Mouse (Mus musculus) gastrocnemius, postnatal 14 days (tissue): ENCODE data around the gene Gm11733. TPM values are rescaled to one million over a fixed set of nuclear protein-coding genes. Genes with fewer than 3 reads are reported as not detected.

Source experiments
- DNase-seq: peaks from one replicate; pipeline ENCODE4 v3.0.0; 2021; ENCODE audit warnings: mixed read lengths
- intact Hi-C: fragments of 180-260 bp; cut with DNase I; formaldehyde crosslinking; loops from one replicate; pipeline ENCODE4 v1.15.1; 2025; ENCODE audit warnings: low total_unique reads
- total RNA-seq, 2 experiments: library from RNA; stranded (reverse); gene quantifications; 2 replicates each; pipeline ENCODE4 v1.2.3; 2021

Gene Gm11733
- total RNA-seq, 2 experiments from 2014 or later = not detected

DNA sequence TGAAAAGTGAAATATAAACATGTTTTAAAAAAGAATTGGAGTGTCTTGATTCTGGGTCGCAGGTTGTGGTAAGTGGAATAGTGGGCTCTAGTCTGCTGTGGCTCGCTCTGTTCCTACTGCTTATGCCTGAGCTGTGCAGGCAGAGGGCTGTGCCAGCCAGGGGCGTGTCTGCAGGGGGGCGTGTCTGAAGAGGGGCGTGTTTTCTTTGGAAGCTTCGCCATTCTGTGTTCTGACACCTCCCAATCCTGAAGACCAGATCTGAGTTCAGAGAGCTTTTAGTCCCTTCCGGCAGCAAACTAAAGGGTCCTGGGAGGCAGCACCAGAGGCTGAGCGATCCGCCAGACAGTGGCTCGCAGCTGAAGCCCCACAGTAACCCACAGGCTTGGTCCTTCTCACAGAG is 8.5 kb upstream of the Gm11733 start:
- intact Hi-C loops = no loop called here
- DNase-seq = peak; percentile 41

DNA sequence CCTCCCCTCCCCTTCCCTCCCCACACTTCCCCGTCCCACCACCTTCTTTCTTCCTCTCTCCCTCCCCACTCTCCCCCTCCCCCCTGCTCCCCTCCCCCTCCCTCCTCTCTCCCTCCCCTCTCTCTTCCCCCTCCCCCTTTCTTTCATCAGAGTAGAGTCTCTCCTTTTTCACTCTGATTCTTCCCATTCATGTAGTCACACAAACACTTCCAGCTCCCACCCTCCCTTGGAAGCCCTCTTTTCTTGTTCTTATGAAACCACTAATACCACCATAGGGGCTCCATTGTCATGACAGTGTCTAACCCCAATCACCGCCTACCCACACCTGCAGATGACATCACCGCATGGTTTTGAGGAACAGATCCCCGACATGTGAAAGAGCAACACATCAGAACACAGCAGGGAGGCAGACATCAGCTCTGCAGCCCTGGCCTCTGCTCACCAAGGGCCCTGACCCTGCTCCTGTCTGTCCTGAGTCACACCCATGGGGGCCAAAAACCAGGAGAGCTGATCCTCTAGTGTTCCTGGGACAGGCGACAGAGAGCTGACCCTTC is 7.5 kb upstream of the Gm11733 start:
- no peak for DNase-seq
- intact Hi-C loops = no loop called here

DNA sequence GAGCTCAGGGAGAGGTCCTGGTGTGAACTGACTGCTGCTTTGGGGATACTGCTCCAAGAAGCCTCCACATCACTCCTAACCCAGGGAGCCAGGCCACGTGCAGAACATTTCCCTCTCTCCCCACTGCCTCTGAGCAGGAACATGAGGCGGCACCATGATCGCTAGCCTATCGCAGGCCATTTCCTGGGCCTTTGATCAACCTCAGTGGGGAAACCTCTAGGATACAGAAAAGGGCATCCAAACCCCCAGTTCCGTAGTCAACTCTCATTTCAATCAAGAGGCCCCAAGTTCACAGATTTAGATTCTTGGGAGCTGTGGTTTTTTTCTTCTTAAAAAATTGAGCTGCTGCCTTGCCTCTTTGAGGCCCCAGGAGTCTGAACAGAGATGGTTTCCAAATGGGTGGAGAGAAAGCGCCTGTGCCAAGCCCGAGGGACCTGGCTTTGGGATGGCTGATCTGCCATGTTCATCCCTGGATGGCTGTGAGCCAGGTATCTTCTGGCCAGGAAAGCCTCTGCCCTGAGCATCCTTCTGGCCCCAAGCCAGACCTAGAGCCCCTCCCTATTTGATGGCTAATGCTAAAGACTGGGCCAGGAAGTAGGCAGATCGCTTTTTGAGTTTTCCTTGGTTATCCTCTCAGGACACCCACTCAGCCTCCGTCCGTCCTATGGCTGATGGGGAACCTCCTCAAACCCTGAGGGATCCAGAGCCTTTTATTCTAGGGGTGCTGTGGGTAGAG is 5.7 kb upstream of the Gm11733 start:
- DNase-seq = peak; percentile 50
- intact Hi-C loops = no loop called here

DNA sequence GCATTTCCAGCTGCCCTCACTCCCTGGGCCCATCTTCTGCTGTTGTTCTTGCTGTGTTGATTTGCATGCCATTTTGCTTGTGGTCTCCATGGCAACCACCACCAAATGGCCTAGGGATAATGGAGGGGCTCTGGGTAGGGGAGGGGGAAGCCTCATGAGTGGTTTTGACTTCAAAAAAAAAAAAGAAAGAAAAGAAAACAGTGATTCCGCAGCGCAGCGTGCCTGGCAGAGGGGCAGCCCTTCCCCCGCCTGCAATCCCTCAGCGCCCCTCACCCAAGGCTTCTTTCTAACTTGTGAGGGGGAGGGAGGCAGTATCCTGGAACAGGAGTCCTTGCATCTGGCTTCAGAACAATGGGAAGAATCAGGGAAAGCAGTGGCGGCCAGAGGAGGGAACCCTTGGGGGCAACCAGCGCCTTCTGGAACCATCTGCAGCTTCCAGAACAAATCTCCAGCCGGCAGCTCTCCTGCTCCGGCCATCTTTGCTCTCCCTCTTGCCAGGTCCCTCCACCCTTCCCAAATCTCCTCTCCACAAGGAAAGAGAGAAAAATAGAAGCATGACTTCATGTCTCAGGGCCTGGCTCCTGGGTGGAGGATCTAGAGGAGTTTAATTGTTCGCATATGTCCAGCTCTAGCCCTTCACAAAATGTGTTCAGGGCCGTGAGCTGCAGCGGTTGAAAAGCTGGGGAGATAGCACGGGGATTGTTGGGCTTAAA is 5.0 kb upstream of the Gm11733 start:
- intact Hi-C loops = no loop called here

DNA sequence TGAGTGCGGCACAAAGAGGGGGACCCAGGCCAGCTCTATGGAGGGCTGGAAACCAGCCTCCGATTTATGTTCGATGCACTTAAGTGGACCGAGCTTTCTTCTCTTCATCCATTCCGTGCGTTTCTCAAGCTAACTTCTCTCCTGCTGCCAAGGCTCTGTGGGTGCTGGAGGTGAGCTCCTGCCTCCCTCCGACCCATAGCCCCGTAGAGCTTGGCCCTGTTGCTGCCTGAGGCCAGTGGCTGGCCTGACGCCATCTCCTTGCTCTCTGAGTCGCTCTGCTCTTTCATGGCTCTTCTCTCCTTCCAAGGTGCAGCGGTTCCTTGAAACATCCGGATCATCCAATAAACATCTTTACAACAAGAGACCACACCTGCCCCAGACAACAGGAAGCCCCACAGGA is 4.4 kb upstream of the Gm11733 start:
- intact Hi-C loops = no loop called here
- no peak for DNase-seq

More for the DNA sequence above, 5.0 kb upstream of the Gm11733 start:
- DNase-seq = peak; percentile 66

DNA sequence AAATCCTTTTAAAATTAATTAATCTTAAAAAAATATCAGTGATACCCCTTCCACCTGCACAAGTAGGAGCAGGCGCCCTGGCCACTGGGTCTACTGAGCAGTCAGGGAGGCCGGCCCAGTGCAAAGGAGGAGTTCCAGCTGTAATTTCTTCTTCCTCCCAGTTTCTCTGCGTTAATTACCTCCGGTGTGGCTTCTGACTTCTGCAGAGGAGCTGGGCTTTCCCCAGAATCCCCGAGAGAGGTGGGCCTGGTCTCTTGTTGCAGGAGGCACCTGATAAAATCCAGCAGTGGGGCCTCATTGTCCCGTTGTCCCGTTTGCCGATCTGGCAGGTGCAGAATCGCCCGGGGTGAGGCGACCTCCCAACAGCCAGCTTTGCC is 1.9 kb upstream of the Gm11733 start:
- intact Hi-C loops = no loop called here
- DNase-seq = no peak

DNA sequence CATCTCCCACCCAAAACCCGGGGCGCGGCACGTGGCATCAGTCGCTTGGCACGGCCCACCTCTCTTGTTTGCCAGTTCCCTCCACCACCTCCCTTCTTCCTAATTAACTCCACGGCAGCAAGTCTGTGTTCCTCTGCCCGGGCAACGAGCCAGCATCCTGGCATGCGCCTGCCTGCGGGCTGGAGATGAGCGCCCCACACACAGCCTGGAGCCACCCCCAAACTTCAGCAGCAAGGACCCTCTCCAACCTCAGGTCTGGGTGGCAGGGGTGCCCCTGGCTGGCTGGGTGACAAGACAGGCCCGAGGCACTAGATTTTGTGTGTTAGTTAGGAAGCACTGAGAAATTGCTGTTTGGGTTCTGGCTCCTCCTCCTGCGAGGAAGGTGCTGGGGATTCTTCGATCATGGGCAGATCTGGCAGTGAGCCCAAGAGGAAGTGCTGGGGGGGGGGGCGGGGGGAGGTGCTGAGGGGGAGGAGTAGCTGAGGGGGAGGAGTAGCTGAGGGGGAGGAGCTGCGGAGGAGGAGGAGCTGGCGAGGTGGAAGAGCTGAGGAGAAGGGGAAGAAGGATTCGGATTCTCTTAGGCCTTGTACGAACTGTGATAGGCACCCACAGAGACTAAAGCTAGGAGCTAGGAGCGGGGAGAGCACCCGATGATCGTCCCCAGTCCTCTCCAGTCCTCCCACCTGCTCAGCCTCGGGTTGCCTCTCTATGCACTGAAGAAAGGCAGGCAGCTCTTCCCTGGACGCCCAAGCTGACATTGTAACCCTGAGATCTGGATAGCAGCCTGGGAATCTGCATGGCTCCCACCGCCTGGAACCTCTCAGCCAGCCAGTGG is 1.3 kb upstream of the Gm11733 start:
- intact Hi-C loops = no loop called here
- peak; percentile 70 for DNase-seq

DNA sequence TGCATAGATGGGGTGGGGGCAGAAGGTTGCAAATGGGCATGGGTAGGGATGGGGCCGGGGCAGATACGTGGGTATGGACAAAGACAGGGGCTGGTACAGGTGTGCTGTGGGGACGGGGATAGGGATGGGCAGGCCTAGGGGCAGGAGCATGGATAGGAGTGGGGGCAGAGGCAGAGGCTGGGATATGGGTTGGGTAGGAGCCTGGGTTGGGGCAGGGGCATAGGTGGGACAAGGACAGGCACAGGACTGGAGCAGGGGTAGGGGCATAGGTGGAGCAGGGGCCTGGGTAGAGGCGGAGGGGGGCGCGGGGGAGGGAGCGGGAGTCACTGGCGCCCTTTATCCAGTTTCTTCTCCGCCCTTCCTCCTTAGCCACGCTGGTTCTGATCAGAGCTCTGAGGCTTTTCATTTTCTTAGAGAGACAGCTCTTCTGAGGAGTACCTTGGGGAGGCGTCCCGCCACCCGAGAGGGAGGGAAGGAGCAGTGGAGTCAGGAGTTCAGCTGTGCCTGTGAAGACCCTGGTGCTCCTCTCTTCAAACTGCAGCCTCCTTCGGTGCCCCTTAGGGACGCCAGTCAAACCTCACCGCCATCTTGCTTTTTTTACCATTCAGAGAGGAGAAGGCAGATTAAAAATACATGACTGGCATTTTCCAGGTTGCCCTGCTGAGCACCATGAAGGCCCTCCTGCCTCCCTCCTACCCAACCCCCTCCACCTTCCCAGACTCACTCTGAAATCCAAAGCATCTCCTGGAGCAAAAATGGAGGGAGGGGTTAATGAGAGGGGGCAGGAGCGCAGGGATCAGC is 7.4 kb downstream of the Gm11733 start:
- intact Hi-C loops = no loop called here
- no peak for DNase-seq

DNA sequence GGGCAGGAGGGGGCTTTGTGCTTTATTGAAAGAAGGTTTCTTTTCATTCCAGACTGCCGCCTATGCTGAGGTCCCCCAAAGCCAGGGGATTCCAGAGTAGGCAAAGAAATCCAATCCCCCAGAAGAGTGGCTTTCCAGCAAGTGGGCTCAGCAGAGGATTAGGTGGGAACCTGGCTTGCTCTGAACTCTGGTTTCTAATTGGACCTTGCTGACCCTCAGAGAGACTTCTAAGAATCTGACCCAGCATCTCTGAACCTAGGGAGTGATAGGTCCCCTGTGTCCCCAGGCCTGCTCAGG is 8.0 kb downstream of the Gm11733 start:
- intact Hi-C loops = no loop called here

DNA sequence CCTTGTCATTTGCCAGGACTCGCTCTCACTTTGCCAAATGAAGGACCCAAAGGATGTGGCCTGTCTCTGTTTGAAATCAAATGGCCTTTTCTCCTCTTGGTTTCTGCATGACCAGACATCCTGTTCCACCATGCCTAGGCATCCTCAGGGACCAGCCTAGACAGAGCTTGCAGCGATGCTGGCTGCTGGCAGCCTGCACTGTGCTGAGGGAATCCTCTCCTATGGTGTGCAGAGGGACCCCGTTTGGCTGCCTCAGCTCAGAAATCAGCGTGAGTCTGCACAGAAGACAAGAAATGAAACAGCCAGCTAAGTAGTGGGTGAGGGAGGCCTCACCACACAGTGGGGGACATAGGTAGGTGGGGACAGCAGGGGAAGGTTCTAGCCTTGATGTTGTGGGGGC is 12.6 kb downstream of the Gm11733 start:
- intact Hi-C loops = no loop called here
- DNase-seq = no peak

More for the DNA sequence above, 8.0 kb downstream of the Gm11733 start:
- DNase-seq = no peak

DNA sequence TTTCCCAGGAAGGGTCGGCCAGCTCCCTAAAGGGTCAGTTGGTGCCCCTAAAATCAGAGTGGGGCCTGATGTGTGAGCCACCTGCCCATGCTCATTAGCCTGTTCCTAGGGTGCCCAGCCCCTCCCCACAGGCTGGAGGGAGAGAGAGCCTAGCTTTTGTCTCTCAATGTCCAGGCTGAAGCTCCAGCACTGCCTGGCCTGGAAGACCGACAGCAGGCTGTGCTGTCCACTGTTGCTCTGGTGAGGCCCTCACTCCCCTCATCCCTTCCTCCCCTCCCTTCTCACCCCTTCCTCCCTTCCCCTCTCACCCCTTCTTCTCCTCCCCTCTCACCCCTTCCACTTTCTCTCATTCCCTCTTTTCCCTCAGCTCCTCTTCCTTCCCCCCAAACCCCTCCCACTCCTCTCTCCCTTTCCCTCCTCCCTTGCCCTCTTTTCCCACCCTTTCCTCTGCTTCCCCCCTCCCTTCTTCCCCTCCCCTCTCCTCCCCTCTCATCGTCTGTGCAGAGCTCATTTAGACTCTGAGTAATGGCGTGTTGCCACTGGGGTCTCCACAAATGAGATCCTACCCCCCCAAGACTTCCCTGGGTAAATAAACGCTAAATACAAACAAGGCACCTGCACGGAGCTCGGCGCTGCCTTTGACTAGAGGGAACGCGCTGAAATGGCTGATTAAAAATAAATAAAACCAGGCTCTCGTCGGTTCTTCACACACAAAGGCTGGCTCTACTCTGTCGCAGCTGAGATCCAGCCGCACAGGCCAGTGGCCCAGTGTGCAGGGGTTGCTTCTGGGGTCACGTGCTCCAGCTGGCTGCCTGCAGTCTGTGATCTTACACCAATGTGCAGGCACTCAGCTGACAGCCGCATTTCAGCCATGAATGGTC is 13.3 kb downstream of the Gm11733 start:
- DNase-seq = peak; percentile 75
- intact Hi-C loops = loop anchor here (2.0 kb wide), 1 partner anchor 15 kb away; no protein-coding TSS in a partner anchor

DNA sequence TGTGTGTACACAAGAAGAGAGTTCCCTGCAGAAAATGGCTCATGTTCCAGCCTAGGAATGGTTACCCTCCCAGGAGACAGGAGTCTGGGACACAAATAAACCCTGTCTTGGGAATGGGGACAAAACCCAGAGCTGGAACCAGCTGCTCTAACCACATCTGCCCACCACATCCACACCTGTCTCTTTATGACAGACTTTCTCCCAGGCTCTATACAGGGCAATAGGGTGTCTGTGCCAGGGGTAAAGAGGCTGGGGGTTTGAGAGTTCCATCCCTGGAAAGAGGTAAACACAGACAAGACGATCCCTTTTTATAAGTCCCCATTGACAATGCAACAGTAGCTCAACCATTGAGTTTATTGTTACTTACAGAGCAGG is 14.0 kb downstream of the Gm11733 start:
- intact Hi-C loops = loop anchor here (2.0 kb wide), 1 partner anchor 15 kb away; no protein-coding TSS in a partner anchor
- no peak for DNase-seq

DNA sequence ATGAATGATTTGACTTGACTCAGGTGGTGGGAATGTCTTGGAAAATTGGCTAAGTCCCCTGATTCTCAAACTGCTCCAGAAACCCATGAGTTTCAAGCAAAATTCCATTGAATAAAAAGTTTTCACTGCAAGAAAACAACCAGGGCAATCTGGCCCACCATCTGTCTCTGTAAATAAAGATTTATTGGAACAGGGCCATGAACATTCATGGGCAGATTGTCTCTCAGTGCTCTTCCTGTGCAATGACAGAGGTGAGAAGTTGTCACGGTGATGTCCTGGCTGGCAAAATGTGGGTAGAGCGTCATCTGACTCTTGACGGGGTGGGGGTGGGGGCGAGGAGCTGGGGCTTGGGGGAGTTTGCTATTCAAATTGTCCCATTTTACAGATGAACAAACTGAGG is 24.8 kb downstream of the Gm11733 start:
- intact Hi-C loops = no loop called here
- DNase-seq = no peak

DNA sequence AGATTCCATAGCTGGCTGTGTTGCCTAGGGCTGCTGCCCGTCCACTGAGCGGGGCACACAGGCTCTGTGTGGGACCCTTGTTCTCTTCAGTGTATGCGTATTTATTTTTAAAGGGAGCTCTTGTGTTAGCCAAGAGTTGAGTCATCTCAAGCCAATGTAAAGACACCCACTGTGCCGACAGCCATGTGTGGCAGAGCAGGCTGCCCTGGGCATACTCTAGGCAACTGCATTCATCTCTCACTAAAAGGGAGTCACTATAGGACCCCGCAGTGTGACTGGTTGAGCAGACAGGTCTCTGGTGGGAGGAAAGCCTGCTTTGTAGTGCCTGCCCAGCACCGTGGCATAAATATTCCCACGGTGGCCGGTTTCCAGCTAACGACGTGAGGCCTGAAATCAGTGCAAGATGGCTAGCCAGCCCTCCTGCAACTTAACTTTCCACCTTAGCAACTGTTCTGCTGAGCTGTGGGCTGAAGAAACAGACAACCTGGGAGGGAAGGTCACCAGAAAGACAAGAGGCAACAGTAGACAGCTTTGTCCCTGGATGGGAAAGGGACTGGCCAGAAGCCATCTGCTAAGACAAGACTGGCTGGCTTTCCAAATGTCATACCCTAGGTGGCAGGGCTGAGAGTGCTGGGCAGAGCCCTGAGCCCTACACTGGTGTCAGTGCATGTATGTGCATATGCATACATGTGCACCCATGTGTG is 31.7 kb downstream of the Gm11733 start:
- intact Hi-C loops = no loop called here
- DNase-seq = no peak

DNA sequence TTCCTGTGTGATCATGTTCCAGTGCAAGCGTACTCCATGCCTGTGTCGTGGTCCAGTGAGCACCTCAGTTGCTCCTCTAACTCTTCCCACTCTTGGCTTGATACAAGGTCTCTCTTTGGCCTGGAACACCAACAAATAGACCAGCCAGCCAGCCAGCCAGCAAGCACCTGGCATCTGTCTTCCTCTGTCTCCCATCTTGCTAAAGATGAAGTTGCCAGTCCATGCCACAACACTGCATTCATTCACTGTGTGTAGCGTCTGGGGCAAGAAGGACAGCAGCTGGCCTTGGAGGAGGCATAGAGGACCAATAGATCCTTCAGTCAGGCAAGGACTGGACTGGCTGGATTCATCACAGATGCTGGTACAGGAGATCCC is 32.2 kb downstream of the Gm11733 start:
- intact Hi-C loops = no loop called here

DNA sequence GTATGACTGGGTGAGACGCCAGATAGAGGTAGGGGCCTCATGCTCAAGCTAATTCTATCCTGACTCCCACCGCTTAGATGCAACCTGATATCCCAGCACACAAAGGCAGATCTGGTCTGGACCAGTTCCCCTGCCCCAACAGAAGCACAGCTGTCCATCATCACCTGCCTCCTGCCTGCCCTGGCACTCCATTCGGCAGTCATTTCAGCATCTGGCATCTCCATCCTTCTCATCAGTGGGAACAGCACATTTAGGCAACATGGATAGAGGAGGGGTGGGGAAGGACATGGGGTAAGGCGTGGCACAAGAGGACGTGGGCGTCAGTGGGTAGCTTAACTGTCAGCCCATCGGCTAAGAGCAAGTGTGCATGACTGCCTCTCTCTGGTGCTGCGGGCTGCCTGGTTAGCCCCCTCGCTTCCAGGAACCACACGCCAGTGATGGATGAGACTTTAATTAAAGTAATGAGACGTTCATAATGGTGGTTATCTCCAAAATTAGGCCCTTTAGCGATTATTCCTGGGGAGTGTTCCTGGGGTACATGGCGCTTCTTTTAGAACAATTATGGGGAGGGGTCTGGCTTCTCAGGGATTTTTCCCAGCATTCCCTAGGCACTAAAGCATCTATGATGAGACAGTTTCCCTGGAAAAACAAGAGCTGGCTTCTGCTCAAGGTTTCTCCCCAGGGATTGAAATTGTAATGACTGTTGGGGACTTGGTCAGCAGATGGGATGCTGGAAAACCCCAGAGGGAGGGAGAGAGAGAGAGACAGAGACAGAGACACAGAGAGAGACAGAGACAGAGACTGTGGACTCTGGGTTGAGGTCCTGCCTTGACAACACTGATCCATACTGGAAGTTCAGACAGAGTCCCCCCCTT is 38.0 kb downstream of the Gm11733 start:
- intact Hi-C loops = no loop called here
- no peak for DNase-seq

More for the DNA sequence above, 32.2 kb downstream of the Gm11733 start:
- DNase-seq = no peak
